Mouse (Mus musculus): ENCODE results near the gene Arhgef1.

Arhgef1 gene

GRCm38 (mm10) chr7:24902630-24903443 is at the start of gene Arhgef1:
Gene Arhgef1, plus strand, starts transcription at chr7:24902912.
- peak; percentile 68 for DNase-seq (ENCODE audit: low spot score)

- no peak for DNase-seq (ENCODE audit: low spot score)
These were observed 49.5 kb upstream of the Arhgef1 start for GRCm38 (mm10) chr7:24853233-24853563.

- no peak for DNase-seq (ENCODE audit: low spot score)
These were observed 49.0 kb upstream of the Arhgef1 start for GRCm38 (mm10) chr7:24853695-24854094.

- DNase-seq (ENCODE audit: low spot score): no peak
These were observed 46.1 kb upstream of the Arhgef1 start for GRCm38 (mm10) chr7:24856460-24857120.

- DNase-seq (ENCODE audit: low spot score): no peak
These were observed 43.5 kb upstream of the Arhgef1 start for GRCm38 (mm10) chr7:24859234-24859633.

GRCm38 (mm10) chr7:24861913-24862312 is 40.8 kb upstream of the Arhgef1 start, which contains the start of gene Gm9844:
Gene Gm9844, plus strand, starts transcription at chr7:24862213.
- no peak for DNase-seq (ENCODE audit: low spot score)

DNA sequence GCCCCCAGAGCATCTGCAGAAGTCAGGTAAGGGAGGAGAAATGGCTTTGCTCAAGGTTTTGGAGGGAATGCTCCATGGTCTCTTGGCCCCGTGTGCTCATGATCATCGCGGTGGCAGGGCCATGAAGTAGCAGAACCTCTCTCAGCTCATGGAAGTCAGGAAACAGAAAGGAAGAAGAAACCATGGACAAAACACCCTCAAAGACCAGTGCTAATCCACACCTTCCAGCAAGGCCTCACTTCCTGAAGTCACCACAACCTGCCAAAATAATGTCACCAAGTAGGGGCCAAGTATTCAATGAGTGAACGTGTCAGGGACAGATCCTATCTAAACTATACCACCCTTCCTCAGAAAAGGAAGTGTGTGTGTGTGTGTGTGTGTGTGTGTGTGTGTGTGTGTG is 39.9 kb upstream of the Arhgef1 start:
- no peak for DNase-seq (ENCODE audit: low spot score)

GRCm38 (mm10) chr7:24864156-24864555 is 38.6 kb upstream of the Arhgef1 start:
- DNase-seq (ENCODE audit: low spot score): no peak

DNA sequence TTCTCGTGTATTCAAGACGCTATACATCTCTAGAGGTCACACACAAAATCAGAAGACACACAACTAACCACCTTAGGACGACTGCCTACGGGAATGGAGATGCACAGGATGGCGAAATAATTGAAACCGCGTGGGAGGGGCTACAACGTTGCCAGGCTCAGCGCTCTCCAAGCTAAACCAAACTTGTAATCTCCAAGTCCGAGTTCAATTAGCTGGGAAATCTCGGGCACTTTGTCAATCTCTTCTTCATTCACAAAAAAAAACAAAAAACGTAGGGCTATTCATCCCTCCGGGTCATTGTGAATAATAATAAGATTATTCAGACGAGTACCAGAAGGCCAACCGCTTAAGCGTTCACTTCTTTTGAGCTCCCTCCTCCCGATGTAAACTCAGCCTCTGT is 33.6 kb upstream of the Arhgef1 start:
- DNase-seq (ENCODE audit: low spot score): no peak

- DNase-seq (ENCODE audit: low spot score): no peak
These were observed 33.1 kb upstream of the Arhgef1 start, which contains the start of the genes Lypd4 and Dmrtc2 for GRCm38 (mm10) chr7:24869532-24870165. Gene Lypd4, minus strand, starts transcription at chr7:24869941. Gene Dmrtc2, plus strand, starts transcription at chr7:24870057.

DNA sequence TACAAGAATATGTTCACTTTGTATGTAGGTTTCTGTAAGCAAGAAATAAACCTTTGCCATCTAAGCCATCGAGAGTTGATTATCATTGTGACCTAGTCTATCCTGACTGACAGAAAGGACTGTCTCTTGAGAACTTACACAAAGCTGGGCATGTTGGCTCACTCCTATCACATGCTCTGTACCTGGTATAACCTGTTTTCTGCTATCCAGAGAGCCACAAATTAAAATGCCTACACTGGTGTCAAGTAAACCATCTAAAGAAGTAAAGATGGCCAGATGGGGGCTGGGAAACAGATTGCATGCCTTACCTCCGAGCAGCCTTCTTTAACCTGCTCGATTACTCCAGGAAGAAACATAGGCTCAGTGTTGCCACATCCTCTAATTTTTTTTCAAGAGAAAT is 25.1 kb upstream of the Arhgef1 start:
- DNase-seq (ENCODE audit: low spot score): no peak

- DNase-seq (ENCODE audit: low spot score): no peak
These were observed 23.1 kb upstream of the Arhgef1 start for GRCm38 (mm10) chr7:24879620-24880019.

DNA sequence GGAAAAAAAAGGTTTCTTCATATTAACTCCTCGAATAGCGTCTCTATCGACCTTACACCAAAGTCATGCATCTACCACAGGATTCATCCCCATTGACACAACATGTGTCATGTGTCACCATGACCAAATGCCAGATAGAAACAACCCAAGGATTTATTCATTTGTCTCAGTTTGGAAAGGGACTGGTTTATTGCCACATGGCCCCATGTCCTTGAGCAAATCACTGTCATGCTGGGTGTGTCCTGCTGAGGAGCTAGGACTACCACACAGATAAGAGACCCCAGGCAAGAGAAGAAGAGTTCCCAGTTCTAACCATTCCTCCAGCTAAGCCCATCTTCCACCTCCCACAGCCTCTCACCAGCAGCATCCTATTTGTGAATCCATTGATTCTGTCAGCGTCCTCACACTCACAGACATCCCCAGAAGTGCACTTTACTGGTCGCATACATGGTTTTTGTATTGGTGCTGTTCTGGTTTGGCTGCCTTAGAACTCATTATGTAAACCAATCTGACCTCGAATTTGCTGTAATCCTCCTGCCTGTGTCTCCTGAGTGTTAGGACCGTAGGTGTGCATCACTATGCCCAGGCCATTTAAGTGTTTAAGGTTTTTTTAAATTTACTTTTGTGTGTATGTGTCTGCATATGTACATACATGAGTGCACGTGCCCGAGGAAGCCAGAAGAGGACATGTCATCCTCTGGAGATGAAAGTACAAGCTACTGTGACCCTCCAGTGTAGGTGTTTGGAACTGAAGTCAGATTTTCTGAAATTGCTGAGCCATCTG is 20.1 kb upstream of the Arhgef1 start:
- DNase-seq (ENCODE audit: low spot score): no peak

- peak; percentile 98 for DNase-seq (ENCODE audit: low spot score)
These were observed 18.6 kb upstream of the Arhgef1 start, which contains the start of gene Rps19 for GRCm38 (mm10) chr7:24883896-24884692. Gene Rps19, plus strand, starts transcription at chr7:24884371.

DNA sequence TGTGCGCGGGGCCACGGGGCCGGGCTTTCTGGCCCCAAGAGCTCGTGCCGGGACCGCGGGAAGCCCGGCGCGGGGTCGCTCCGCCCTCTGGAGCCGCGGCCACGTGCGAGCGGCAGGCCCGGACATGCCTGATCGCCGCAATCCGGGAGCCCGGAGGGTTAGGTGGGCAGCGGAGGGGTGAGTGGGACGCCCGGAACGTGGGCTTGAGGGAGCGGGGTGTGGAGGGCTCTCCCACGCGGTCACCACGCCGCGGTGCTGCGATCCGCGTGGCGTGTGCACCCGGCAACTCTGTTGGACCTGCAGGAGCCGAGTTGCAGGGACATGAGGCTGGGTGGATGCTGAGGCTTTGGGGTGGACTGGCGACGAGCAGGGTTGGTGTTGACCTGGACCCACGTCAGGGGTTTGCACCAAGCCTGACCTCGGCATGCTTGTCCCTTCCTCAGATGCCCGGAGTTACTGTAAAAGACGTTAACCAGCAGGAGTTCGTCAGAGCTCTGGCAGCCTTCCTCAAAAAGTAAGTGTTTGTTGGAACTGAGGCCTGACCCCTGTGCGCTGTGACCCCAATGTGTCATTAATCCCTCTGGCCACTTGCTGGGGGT is 17.9 kb upstream of the Arhgef1 start:
- no peak for DNase-seq (ENCODE audit: low spot score)

GRCm38 (mm10) chr7:24885468-24886307 is 17.0 kb upstream of the Arhgef1 start:
- no peak for DNase-seq (ENCODE audit: low spot score)

DNA sequence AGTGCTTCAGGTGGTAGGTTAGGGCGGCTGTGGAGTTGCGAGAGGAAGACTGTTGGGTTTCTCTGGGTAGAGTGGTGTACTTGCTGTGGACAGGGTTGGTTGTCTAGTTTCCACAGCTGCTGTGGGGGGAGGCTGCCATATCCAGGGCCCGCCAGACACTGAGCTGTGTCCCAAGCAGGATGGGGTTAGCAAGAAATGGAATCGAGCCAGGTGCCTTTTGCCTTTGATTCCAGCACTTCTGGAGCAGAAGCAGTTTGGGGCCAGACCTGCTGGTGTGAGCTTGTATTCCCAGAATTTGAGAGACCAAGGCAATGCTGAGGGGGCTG is 16.4 kb upstream of the Arhgef1 start:
- DNase-seq (ENCODE audit: low spot score): no peak

DNA sequence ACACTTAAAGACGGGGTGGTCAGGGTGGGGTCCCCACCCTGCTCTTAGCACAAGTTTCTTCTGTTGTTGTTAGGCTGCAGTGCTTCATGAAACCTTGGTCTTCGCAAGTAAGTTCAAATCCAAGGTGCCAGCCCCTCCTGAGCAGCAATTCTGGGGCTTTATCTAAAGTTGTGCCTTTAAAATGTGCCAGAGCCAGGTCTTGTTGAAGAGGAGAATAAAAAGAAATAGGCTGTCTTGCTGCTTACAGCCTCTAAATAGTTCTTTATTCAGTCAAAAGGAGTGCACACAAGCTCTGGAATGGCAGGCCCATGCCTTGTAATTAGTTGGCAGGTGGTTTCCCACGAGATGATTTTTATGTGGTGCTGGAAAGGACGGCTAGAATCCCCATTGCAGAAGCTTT is 15.6 kb upstream of the Arhgef1 start:
- no peak for DNase-seq (ENCODE audit: low spot score)

- no peak for DNase-seq (ENCODE audit: low spot score)
These were observed 13.1 kb upstream of the Arhgef1 start for GRCm38 (mm10) chr7:24889431-24890220.
